Mouse (Mus musculus) heart, postnatal 10 days (tissue): ENCODE measurements around the gene Srxn1. TPM values are rescaled to one million over a fixed set of nuclear protein-coding genes. Genes with fewer than 3 reads are reported as not detected.
A peak's percentile ranks its signal among the peaks of the same experiment; 100 is the strongest.

ENCODE experiments used
- DNase-seq, 2 experiments: peaks; one replicate each; pipeline ENCODE4 v3.0.0; 2021
- intact Hi-C: fragments of 180-260 bp; cut with DNase I; formaldehyde crosslinking; loops from one replicate; pipeline ENCODE4 v1.15.1; 2025
- total RNA-seq, 2 experiments: library from RNA; stranded (reverse); gene quantifications; 2 replicates each; pipeline ENCODE4 v1.2.3; 2021

Srxn1 gene
- total RNA-seq, 2 experiments from 2014 or later, result 11.3 to 12.1 TPM

GRCm38 (mm10) chr2:152089078-152089477, 16.2 kb upstream of the Srxn1 start:
- intact Hi-C loops, result loop anchor here (5.0 kb wide), 1 partner anchor 62 kb away; no protein-coding TSS in a partner anchor
- DNase-seq, result peak; percentile 39 to 64

DNA sequence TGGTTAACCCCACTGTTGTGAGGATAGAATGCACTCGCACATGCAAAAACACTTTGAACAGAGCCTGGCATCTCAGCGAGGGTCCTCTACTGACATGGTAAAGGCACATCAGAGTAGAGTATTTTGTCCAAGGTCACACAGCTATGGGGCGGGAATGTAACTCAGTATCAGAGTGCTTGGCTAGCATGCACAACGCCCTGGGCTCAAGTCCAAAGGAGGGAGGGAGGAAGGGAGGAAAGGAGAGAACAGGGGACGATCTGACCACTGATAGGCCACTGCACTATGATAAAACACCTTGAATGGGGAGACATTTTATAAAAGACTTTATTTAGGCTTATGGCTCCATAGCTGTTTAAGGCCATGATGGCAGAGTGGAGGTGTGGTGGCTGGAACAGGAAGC, 15.7 kb upstream of the Srxn1 start:
- intact Hi-C loops, result loop anchor here (5.0 kb wide), 1 partner anchor 62 kb away; no protein-coding TSS in a partner anchor
- peak; percentile 36 to 47 for DNase-seq

- DNase-seq, result no peak
- intact Hi-C loops, result no loop called here
These were observed 14.8 kb upstream of the Srxn1 start for GRCm38 (mm10) chr2:152090486-152090885.

- no peak for DNase-seq
- intact Hi-C loops, result no loop called here
These were observed 13.8 kb upstream of the Srxn1 start for GRCm38 (mm10) chr2:152091342-152092056.

GRCm38 (mm10) chr2:152092927-152093326, 12.4 kb upstream of the Srxn1 start:
- intact Hi-C loops, result no loop called here
- DNase-seq, result no peak

- DNase-seq, result peak in 1 of 2 experiments; percentile 15
- intact Hi-C loops, result no loop called here
These were observed 11.9 kb upstream of the Srxn1 start for GRCm38 (mm10) chr2:152093356-152093792.

GRCm38 (mm10) chr2:152094856-152095545, 10.3 kb upstream of the Srxn1 start:
- DNase-seq, result no peak
- intact Hi-C loops, result no loop called here

DNA sequence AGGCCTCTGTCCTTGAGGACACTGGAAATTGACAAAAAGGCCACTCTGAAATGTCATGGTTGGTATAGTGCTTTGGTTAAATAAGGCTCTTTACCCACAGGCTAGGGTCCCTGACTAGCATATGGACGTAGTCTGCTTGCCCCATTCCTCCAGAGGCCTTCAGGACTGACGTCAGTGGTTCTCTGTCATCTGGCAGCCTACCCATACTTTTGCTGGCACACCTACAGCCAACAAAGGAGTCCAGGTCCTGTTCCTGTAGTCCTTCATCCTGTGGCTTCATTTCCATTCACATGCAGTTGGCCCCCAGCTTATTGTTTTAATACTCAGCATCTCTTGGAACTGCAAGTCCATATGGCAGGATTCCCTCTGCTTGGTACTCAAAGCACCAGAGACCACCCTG, 8.4 kb upstream of the Srxn1 start:
- intact Hi-C loops, result no loop called here
- no peak for DNase-seq

GRCm38 (mm10) chr2:152097916-152098315, 7.4 kb upstream of the Srxn1 start:
- DNase-seq, result no peak
- intact Hi-C loops, result no loop called here

GRCm38 (mm10) chr2:152099538-152099937, 5.8 kb upstream of the Srxn1 start:
- DNase-seq, result no peak
- intact Hi-C loops, result no loop called here

DNA sequence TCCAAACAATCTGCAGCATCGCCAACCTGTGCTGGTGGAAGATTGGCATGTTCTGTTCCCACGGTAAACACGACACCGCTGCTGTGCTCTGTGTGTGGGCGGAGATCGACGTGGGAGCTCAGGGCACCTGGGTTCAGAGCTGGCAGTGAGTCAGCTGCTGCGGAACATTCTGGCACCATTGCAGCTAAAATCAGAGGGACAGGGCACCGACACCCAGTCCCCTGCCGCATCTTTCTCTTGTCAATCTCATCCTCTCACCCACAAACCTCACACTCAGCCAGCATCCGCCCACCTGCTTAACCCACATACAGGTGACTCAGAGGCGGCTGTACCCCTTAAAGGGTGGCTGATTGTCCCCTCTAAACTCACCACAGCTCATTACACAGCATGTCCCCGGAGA, 3.6 kb upstream of the Srxn1 start:
- intact Hi-C loops, result loop anchor here (10.0 kb wide), 1 partner anchor 157 kb away; no protein-coding TSS in a partner anchor
- no peak for DNase-seq

- intact Hi-C loops, result loop anchor here (10.0 kb wide), 1 partner anchor 158 kb away; no protein-coding TSS in a partner anchor
- no peak for DNase-seq
These were observed 2.9 kb upstream of the Srxn1 start for GRCm38 (mm10) chr2:152102369-152102768.

- intact Hi-C loops, result loop anchor here (2.0 to 10.0 kb wide), 2 partner anchors 76 to 160 kb away; no protein-coding TSS in a partner anchor
These were observed 502 bp upstream of the Srxn1 start for GRCm38 (mm10) chr2:152104711-152105317.

GRCm38 (mm10) chr2:152106225-152106595, 894 bp downstream of the Srxn1 start:
- no peak for DNase-seq
- intact Hi-C loops, result loop anchor here (10.0 kb wide), 1 partner anchor 161 kb away; no protein-coding TSS in a partner anchor

More at GRCm38 (mm10) chr2:152104711-152105317, 502 bp upstream of the Srxn1 start:
- no peak for DNase-seq

GRCm38 (mm10) chr2:152106597-152106996, 1.3 kb downstream of the Srxn1 start:
- intact Hi-C loops, result loop anchor here (10.0 kb wide), 1 partner anchor 162 kb away; no protein-coding TSS in a partner anchor
- DNase-seq, result no peak

DNA sequence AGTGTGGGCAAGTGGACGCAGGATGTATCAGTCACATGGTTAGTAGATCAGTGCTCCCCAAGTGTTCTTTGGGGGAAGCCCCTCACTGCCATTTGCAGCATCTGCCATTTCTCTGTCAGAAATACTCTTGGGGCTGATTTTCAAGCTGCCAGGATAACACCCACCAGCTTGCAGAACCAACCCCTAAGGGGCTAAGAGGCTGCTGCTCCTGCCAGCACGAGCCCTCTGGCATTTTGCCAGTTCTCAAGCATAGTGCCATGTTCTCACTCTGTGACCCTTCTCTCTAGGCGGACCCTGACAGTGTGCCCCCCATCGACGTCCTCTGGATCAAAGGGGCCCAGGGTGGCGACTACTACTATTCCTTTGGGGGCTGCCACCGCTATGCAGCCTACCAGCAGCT, 3.4 kb downstream of the Srxn1 start:
- intact Hi-C loops, result loop anchor here (10.0 kb wide), 1 partner anchor 164 kb away; no protein-coding TSS in a partner anchor

DNA sequence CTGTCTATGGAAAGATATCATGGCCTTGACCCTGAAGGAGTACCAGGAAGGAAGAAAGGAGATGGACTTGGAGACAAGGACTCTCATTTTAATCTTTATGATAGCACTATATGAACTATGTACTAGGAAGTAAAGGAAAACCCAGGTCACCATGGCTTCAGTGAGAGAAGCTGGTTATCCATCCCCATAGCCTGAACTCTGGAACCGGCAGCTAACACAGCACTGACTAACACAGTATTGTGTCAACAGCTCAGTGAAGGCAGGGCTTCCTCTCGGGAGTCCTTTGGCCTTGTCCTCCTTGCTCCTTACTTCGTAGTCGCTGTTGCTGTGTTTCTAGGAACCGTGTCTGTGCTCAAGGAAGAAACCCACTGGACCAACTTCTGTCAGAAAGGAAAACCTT, 4.1 kb downstream of the Srxn1 start:
- intact Hi-C loops, result loop anchor here (10.0 kb wide), 1 partner anchor 165 kb away; no protein-coding TSS in a partner anchor
- no peak for DNase-seq

More for the DNA sequence above, 3.4 kb downstream of the Srxn1 start:
- DNase-seq, result no peak

DNA sequence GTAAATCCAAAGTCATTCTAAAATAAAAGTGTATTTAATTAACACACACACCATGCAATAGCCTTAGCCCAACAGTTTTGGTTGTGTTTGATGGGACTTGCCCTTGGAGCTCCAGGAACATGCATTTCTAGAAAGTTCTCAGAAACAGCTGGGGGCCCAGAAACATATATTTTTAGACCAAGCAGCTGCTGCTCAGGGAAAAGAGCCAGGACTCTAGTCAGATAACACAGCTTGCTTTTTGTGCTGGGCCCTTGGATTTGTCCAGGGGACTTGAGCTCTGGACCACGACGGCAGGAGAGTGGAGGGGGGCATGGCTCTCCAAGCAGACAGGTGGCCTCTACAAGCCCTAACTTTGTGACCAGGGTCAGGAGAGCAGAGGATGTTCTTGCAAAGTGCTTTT, 6.0 kb downstream of the Srxn1 start:
- peak; percentile 33 to 46 for DNase-seq
- intact Hi-C loops, result loop anchor here (5.0 kb wide), 1 partner anchor 256 kb away; no protein-coding TSS in a partner anchor

DNA sequence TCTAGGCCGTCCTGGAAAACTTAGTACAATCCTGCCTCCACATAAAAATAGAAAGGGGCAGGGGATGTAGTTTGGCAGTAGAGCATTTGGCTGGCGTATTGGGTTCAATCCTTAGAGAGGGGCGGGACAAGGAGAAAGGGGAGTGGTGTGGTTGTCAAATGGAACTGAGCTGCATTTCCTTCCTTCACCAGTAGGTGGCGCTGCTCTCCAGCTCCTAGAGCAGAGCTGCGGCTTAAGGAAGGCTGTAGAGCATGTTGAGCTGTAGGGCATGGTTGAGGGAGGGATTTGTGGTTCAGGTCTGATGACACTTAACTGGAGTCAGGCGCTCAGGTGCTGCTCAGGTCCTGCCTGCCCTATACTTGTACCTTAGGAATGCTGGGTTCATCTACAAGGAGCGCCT, 6.6 kb downstream of the Srxn1 start:
- intact Hi-C loops, result loop anchor here (1.0 to 5.0 kb wide), 4 partner anchors 29 to 255 kb away; no protein-coding TSS in a partner anchor
- DNase-seq, result peak; percentile 92 to 96

- no peak for DNase-seq
- intact Hi-C loops, result loop anchor here (1.0 to 5.0 kb wide), 4 partner anchors 28 to 255 kb away; no protein-coding TSS in a partner anchor
These were observed 7.2 kb downstream of the Srxn1 start for GRCm38 (mm10) chr2:152112490-152112889.

DNA sequence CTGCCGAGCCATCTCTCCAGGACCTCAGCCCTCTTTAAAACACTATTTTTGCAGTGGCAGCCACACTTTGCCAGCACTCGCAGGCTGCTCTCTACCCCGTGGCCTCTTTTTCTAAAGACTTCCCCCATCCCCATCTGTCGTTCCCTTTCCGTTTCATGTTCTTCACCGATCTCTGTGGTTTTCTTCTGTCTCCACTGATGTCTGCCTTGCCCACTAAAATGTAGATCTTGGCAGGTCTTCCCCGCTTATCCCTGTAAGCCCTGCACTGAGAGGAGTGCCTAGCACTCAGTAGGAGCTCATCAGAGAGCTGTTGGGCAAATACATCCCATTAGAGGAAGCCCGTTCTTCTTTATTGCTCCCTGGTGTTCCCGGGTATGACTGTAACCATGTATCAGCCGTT, 7.7 kb downstream of the Srxn1 start:
- intact Hi-C loops, result loop anchor here (1.0 to 5.0 kb wide), 4 partner anchors 28 to 254 kb away; no protein-coding TSS in a partner anchor
- DNase-seq, result no peak
